Mouse (Mus musculus) forebrain, embryonic 15.5 days (tissue): ENCODE data around the gene Fbxl7. TPM values are rescaled to one million over a fixed set of nuclear protein-coding genes. Genes with fewer than 3 reads are reported as not detected.
A peak's percentile ranks its signal among the peaks of the same experiment; 100 is the strongest.
"Not testable (repeated sequence)": the region's sequence is repeated elsewhere in the genome, so short reads cannot be mapped to it uniquely, and the experiment has no call there.

Source experiments
- ATAC-seq: fragments of 200-750 bp; cut with Nextera tagmentation; replicated peaks from 2 replicates; pipeline ENCODE4 v1.8.0; 2017; ENCODE audit warnings: mild to moderate bottlenecking, moderate TSS enrichment, moderate library complexity
- H3K27ac ChIP-seq: fragments of 300-500 bp; sonication (generic); replicated peaks from 2 replicates; pipeline ENCODE4 v1.5.1; 2015; ENCODE audit warnings: mild to moderate bottlenecking, inconsistent platforms
- H3K27me3 ChIP-seq: fragments of 300-500 bp; sonication (generic); 2 replicates; pipeline ENCODE4 v1.6.1; 2015; ENCODE audit warnings: inconsistent platforms
- H3K36me3 ChIP-seq: fragments of 300-500 bp; sonication (generic); 2 replicates; pipeline ENCODE4 v1.6.1; 2015; ENCODE audit warnings: mild to moderate bottlenecking, inconsistent platforms
- H3K4me1 ChIP-seq: fragments of 300-500 bp; sonication (generic); 2 replicates; pipeline ENCODE4 v1.6.1; 2015; ENCODE audit warnings: inconsistent platforms
- H3K4me2 ChIP-seq: fragments of 300-500 bp; sonication (generic); replicated peaks from 2 replicates; pipeline ENCODE4 v1.6.1; 2015; ENCODE audit warnings: mild to moderate bottlenecking, inconsistent platforms
- H3K4me3 ChIP-seq: fragments of 300-500 bp; sonication (generic); 2 replicates; pipeline ENCODE4 v1.5.1; 2015; ENCODE audit warnings: mild to moderate bottlenecking, inconsistent platforms
- H3K9ac ChIP-seq: fragments of 300-500 bp; sonication (generic); replicated peaks from 2 replicates; pipeline ENCODE4 v1.6.1; 2015; ENCODE audit warnings: mild to moderate bottlenecking, inconsistent platforms
- H3K9me3 ChIP-seq: fragments of 300-500 bp; sonication (generic); 2 replicates; pipeline ENCODE4 v1.6.1; 2016; ENCODE audit warnings: inconsistent platforms
- WGBS: fragments of 180-500 bp; shearing (Covaris S2); methylation state at CpG from one replicate; pipeline ENCODE4 v1.1.7; 2015; ENCODE audit warnings: mixed read lengths; 5-methylcytosine and 5-hydroxymethylcytosine counted together
- polyA plus RNA-seq: library from polyadenylated mRNA; unstranded; fragments of >200 nt; fragmentation: Nextera tagmentation; extraction: Ambion mirVana; gene quantifications from 2 replicates; pipeline ENCODE4 v1.2.1, GENCODE M21; 2015

Fbxl7 gene
- polyA plus RNA-seq, 1 experiment from 2014 or later: 5.8 TPM

DNA sequence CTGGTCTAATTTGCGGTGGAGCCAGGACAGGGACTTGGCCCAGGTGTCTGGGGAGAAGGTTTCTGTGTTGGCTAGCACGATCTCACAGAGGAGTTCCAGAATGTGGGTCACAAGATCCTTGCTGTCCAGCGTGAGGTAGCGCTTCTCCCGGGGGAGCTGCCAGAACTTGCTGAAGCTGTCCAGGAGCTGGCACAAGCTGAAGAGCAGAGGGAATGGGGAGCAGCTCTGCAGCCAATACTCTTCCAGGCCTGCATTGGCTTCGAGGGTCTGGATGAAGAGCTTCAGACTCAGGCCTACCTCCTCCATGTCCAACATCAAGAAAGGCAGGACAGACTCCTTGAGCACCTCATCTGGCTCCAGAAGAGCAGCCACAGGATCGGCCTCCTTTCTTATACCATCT is 166.0 kb downstream of the Fbxl7 start:
- not testable (repeated sequence) for H3K27ac ChIP-seq, ATAC-seq, H3K4me3 ChIP-seq, H3K9ac ChIP-seq, H3K36me3 ChIP-seq, H3K4me1 ChIP-seq, H3K4me2 ChIP-seq, H3K27me3 ChIP-seq, H3K9me3 ChIP-seq
- 95% methylated on average over 6 of the region's 7 CpGs for WGBS

DNA sequence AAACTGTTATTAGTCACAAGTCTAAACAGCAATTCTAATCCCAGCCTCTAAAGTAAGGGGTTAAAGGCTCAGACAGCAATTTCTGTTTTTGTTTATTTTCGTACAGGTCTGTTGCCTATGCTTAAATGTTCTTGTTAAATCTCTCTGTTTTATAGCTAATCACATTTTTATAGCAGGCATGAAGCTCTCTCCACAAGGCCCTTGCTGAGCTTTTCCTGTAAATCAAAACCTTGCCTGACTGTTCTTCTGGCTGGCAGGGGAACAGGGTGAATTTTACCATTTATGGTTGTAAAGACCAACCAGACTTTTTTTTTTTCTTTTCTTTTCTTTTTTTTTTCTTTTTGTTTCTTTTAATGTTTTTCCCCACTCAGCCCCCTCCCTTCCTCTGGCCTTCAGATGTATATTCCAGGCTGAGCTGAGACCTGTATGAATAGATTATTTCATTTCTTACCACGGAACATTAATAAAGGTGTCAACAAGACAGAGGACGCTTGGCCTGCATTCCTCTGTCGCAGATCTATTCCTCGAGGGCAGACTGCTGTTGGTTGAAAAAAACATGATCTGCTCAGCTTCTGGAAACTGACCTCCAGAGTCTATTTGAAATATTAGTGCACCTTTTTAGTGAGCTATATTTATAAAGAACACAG is 176.9 kb downstream of the Fbxl7 start:
- 68% methylated on average over 5 of the region's 5 CpGs for WGBS
- Histone ChIP-seq H3K27me3 (no peaks in the 10 kb centered on the region), H3K4me1 (peaks cover 19% of the 10 kb centered on the region), H3K4me2 (no peak overlapping the region), H3K36me3 (no peaks in the 10 kb centered on the region), H3K4me3 (no peak overlapping the region), H3K27ac (no peak overlapping the region), H3K9ac (no peak overlapping the region), H3K9me3 (no peaks in the 10 kb centered on the region)
- ATAC-seq: no peak

DNA sequence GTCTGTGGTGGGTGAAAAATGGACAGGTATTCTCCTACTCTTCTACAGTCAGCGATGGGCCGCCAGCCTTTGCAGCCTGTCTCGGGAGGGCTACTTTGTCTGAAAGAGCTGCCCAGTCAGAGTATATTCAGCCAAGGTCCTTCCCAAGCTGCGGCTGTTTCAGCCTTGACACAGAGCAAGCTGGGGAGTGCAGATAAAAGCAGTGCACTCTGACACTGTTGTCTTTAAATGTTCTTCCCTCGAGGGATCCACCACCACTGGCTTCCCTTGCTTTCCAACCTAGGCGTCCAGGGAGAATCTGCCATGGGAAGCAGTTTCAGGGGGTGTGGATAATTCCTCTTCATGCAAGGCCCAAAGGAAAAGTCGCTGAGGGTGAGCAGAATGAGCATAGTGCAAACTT is 177.4 kb downstream of the Fbxl7 start:
- Histone ChIP-seq H3K27me3 (no peaks in the 10 kb centered on the region), H3K27ac (no peak overlapping the region), H3K9me3 (no peaks in the 10 kb centered on the region), H3K4me2 (no peak overlapping the region), H3K9ac (no peak overlapping the region), H3K4me1 (peaks cover 19% of the 10 kb centered on the region), H3K4me3 (no peak overlapping the region), H3K36me3 (no peaks in the 10 kb centered on the region)
- no peak for ATAC-seq
- WGBS: 83% methylated on average over 7 of the region's 7 CpGs

DNA sequence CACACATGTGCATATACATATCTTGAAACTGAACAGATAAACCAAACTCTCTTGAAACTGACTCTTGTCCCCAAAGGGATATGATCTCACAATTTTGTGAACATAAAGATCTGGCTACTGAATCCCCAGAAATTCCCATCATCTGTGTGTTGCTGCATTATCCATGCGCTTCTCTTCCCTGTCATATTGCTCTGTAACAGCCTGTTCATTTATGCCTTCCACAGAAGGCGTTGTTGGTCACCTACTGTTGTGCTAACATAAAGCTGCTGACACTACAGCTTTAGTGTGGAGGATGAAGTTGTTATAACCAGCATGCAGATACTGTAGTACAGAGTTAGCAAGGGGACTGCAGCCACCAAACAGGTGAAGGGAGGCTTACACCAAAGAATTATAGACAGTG is 179.2 kb downstream of the Fbxl7 start:
- Histone ChIP-seq H3K4me1 (peaks cover 31% of the 10 kb centered on the region), H3K4me3 (no peak overlapping the region), H3K27ac (peak overlapping the region; percentile 67), H3K4me2 (no peak overlapping the region), H3K9ac (no peak overlapping the region), H3K36me3 (no peaks in the 10 kb centered on the region), H3K9me3 (no peaks in the 10 kb centered on the region), H3K27me3 (no peaks in the 10 kb centered on the region)
- peak; percentile 85 for ATAC-seq
- 59% methylated on average over 2 of the region's 2 CpGs for WGBS

DNA sequence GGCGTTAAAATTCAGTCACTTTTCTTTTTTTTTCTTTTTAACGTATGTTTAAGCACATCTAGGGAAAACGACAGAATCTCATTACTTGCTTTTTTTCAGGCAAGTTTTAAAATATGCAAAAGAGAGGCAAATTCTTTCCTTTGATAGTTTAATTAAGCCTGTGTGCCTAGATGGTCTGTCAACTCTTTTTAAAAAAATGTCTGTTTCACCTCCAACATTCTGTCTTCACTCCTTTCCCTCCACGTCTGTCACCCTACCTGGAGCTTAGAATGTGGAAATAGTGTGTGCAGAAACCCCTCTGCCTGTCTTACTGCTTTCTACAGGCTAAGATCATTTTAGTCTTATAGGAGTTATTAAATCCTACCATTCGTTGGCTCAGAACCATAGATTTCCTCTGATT is 179.7 kb downstream of the Fbxl7 start:
- no peak overlapping the region for H3K4me2 ChIP-seq
- H3K9me3 ChIP-seq: no peaks in the 10 kb centered on the region
- H3K4me1 ChIP-seq: peaks cover 31% of the 10 kb centered on the region
- H3K27ac ChIP-seq: peak overlapping the region; percentile 67
- ATAC-seq: peak; percentile 75
- H3K36me3 ChIP-seq: no peaks in the 10 kb centered on the region
- H3K9ac ChIP-seq: no peak overlapping the region
- WGBS: 20% methylated on average over 5 of the region's 5 CpGs
- H3K27me3 ChIP-seq: no peaks in the 10 kb centered on the region
- H3K4me3 ChIP-seq: no peak overlapping the region

DNA sequence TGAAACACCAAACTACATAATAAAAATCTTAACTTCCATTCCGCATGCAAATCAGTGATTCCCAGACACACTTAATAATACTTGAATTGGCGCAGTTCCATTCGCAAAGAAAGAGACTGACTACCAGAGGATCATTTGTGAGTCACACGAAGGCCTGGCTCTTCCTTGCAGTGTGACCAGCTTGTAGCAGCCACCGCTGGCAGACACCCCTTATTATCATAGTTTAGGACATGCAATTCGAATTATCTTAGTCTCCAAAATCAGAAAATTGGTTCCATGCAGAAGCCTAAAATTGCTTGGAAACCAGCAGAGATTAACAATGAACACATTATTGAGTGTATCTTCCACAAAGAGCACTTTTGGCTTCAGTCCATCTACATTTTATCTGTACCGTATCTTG is 183.1 kb downstream of the Fbxl7 start:
- H3K27ac ChIP-seq: no peak overlapping the region
- no peak overlapping the region for H3K4me2 ChIP-seq
- no peaks in the 10 kb centered on the region for H3K9me3 ChIP-seq
- H3K36me3 ChIP-seq: no peaks in the 10 kb centered on the region
- ATAC-seq: no peak
- H3K4me3 ChIP-seq: no peak overlapping the region
- peaks cover 31% of the 10 kb centered on the region for H3K4me1 ChIP-seq
- WGBS: 37% methylated on average over 7 of the region's 7 CpGs
- H3K27me3 ChIP-seq: no peaks in the 10 kb centered on the region
- H3K9ac ChIP-seq: no peak overlapping the region

DNA sequence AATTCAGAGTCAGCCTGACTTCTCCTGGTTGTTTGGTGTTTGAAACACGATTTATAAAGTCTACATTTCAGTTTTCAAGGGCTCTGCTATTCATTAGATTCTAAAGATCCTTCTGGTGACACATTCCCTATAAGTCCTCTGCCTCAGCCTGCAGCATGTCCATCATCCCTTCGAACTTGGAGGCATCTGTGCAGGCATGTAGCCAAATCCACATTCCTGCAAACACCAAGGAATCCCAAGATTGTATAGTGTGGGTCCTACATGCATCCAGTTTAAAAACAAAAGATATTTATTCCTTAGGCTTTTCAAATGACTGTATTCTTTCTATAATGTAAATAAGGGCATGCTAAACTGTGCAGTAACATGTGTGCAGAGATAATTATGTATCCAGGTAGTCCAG is 190.4 kb downstream of the Fbxl7 start:
- no peak overlapping the region for H3K4me3 ChIP-seq
- no peak overlapping the region for H3K27ac ChIP-seq
- H3K36me3 ChIP-seq: no peaks in the 10 kb centered on the region
- 63% methylated on average over 2 of the region's 2 CpGs for WGBS
- no peaks in the 10 kb centered on the region for H3K27me3 ChIP-seq
- no peak overlapping the region for H3K9ac ChIP-seq
- H3K4me2 ChIP-seq: no peak overlapping the region
- H3K9me3 ChIP-seq: no peaks in the 10 kb centered on the region
- H3K4me1 ChIP-seq: no peaks in the 10 kb centered on the region
- ATAC-seq: no peak

DNA sequence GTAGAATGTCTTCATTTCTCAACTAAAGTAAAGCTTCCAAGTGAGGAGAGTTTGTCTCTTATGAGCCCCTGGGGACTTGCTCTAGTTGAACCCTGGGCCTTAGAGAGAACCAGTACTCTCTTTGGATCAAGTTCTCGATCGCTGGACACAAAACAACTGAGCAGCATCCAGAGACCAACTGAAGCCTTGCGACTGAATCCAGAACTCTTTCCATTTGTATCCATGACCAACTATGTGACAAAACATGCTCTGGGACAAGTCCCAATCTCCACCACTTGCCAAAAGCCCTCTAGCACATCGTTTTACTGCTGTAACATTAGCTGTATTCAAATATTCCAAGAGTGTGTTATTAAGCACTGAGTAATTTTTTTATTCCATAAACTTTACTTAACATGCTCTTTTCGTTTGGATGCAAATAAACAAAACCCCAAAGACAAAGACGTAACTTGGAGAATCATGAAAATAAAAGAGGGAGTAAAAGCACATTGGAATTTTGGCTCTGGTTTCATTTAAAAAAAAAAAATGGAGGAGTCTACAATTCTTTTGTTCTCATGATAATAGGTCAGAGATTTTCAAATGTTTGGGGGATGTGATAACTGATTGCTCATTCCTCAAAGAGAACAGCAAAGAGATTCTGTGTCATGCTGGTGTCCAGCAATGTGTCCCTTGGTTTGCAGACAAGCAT is 192.1 kb downstream of the Fbxl7 start:
- H3K27ac ChIP-seq: no peak overlapping the region
- H3K4me1 ChIP-seq: no peaks in the 10 kb centered on the region
- no peak overlapping the region for H3K4me3 ChIP-seq
- H3K36me3 ChIP-seq: no peaks in the 10 kb centered on the region
- no peak overlapping the region for H3K4me2 ChIP-seq
- H3K9ac ChIP-seq: no peak overlapping the region
- ATAC-seq: no peak
- H3K27me3 ChIP-seq: no peaks in the 10 kb centered on the region
- whole genome bisulfite sequencing: 83% methylated on average over 6 of the region's 6 CpGs
- no peaks in the 10 kb centered on the region for H3K9me3 ChIP-seq

DNA sequence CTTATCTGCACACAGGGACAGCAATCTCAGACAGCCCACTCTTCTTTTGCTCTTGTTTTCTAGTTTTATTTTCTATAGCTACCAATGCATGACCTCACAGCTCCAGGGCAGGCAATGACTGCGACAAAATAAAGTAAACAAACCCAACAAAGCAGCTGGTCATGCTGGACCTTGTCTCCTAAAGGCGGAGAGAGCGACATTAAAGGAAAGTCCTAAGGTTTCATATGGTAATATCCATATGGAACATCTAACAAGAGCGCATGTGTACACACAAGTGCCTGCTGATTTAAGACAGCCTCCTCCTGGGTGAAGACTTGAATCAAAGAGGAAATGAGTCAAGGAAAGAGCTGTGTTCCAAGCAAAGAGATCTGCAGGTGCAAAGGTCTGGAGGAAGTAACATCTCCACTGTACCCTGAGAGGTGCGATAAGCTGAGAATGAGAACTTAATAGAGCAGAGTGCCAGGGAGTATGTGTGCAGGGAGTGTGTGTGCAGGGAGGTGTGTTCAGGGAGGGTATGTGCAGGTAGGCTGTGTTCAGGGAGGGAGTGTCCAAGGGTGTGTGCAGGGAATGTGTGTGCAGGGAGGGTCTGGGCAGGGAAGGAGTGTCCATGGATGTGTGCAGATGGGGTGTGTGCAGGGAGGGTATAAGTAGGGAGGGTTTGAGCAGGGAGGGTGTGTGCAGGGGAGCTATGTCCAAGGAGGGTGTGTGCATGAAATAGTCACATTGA is 193.3 kb downstream of the Fbxl7 start:
- Histone ChIP-seq H3K4me3 (no peak overlapping the region), H3K4me1 (no peaks in the 10 kb centered on the region), H3K4me2 (no peak overlapping the region), H3K9ac (no peak overlapping the region), H3K27me3 (no peaks in the 10 kb centered on the region), H3K36me3 (no peaks in the 10 kb centered on the region), H3K27ac (no peak overlapping the region), H3K9me3 (no peaks in the 10 kb centered on the region)
- 0 out of 2 replicates have a peak, but pooled peaks have one; percentile 43 for ATAC-seq
- WGBS: 85% methylated on average over 5 of the region's 5 CpGs

DNA sequence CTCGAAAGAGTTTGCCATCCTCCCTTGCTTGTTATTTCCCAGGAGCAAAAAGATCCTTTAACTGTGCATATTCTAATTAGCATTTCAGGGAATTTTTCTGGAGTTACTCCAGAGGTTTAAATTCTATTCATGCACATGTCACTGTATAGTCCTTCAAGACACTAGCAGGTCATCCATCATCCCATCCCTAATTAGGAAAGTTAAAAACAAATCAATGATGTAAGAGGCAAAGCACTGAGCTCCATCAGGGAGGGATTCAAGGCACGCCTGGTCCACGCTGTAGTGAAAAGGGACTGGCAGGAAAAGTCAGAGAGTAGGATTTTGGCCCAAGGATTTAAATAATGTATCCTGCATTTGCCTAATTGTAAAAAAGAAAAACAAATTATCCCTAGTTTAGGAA is 202.3 kb downstream of the Fbxl7 start:
- Histone ChIP-seq H3K4me1 (peaks cover 6% of the 10 kb centered on the region; the same call in 1 of the 2 replicates), H3K9ac (no peak overlapping the region), H3K27me3 (no peaks in the 10 kb centered on the region), H3K36me3 (no peaks in the 10 kb centered on the region), H3K4me3 (no peak overlapping the region), H3K9me3 (no peaks in the 10 kb centered on the region), H3K27ac (no peak overlapping the region), H3K4me2 (no peak overlapping the region)
- ATAC-seq: no peak
- WGBS: 41% methylated on average over 3 of the region's 3 CpGs

DNA sequence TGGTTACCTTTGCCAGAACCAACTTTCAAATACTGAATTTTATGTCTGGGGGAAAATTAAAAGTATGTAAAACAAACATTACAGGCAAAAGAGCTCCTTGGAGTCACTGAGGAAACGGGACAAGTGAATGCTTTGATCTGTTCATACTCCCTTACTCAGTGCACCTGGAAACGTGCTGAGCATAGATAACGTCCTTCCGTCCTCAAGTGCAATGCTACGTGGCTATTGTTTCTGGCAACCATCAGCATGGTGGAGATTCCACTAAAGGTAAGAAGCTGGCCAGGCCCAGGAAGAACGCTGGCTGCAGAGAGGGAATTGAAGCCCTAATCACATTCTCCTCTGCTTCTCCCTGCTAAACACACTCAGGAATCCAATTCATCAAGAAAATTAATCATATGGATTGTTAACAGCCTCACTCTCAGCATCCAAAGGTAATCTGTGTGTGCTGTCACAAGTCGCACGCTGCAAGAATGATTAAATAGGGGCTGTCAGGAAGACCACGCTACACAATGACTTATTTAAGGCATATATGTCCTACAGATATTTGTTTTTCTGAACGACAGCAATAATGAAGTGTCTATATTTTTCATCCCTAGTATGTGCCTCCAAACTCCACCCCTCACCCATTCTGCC is 206.8 kb downstream of the Fbxl7 start:
- H3K36me3 ChIP-seq: no peaks in the 10 kb centered on the region
- ATAC-seq: no peak
- H3K27me3 ChIP-seq: no peaks in the 10 kb centered on the region
- no peaks in the 10 kb centered on the region for H3K9me3 ChIP-seq
- H3K27ac ChIP-seq: no peak overlapping the region
- H3K4me3 ChIP-seq: no peak overlapping the region
- WGBS: 65% methylated on average over 10 of the region's 10 CpGs
- no peak overlapping the region for H3K9ac ChIP-seq
- peaks cover 6% of the 10 kb centered on the region; the same call in 1 of the 2 replicates for H3K4me1 ChIP-seq
- H3K4me2 ChIP-seq: no peak overlapping the region

DNA sequence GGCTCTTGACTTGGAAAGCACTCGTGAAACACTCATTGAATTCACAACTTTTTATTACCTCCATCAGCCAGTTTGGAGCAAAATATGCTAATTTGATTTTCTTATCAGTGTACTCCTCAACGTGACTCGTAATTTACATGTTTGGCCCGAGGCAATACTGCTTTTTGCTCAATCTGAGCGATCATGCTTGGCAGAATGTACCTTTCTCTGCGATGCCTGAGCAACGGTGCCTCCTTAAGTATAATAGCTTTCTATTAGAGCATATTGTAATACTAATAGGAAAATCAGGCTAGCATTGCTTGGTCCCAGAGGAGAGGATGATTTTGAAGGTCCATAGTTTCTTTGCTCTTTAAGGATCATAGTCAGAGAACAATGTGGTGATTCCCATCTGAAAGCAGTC is 207.7 kb downstream of the Fbxl7 start:
- Histone ChIP-seq H3K9me3 (no peaks in the 10 kb centered on the region), H3K4me3 (no peak overlapping the region), H3K27ac (no peak overlapping the region), H3K4me1 (peaks cover 6% of the 10 kb centered on the region; the same call in 1 of the 2 replicates), H3K9ac (no peak overlapping the region), H3K36me3 (no peaks in the 10 kb centered on the region), H3K4me2 (no peak overlapping the region), H3K27me3 (no peaks in the 10 kb centered on the region)
- ATAC-seq: no peak
- WGBS: 47% methylated on average over 7 of the region's 7 CpGs
